Mouse (Mus musculus): ENCODE data around the gene Bdh1.

DNA sequence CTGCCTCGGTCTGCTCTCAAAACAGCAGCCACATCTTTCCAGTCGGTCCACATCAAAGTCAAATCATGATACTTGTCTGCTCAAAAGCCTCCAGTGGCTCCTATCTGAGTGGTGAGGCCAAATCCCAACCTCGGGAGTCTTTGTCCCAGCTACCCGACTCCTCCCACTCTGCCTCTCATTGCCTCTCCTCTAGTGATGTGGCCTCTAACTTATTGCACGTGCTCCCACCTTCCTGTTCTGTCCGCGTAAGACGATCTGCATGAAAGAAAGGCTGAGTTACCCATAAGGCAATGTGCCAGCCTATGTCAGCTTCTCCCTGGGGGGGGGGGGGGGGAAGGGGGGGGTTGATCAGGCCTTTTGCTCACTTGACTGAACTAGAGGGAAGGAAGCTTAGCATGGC, 20.0 kb upstream of the Bdh1 start:
- TF ChIP-seq CTCF (IDR thresholded peaks at IDR 0.05; ENCODE audit: low read depth): no peak
- no peak for TF ChIP-seq EP300 (IDR thresholded peaks at IDR 0.05; ENCODE audit: low read depth)

Data from liver, embryonic 14.5 days (tissue).